Mouse (Mus musculus) cortical plate, adult 2 months (tissue): ENCODE measurements at regions not wholly inside any gene's neighbourhood (a gene's known extent, or its start where the extent isn't known, plus 50 kb on each side); places are given as distances from the start of the nearest gene placed in this dataset.

Experiments
- CTCF ChIP-seq: fragments of 200-500 bp; IDR thresholded peaks from 2 replicates; pipeline ENCODE4 v1.5.1; 2011; ENCODE audit warnings: mild to moderate bottlenecking, control low read depth, low read length; ENCODE audit not compliant: insufficient read depth; ENCODE audit errors: extremely low read depth
- POLR2A ChIP-seq: fragments of 200-500 bp; IDR thresholded peaks from 2 replicates; pipeline ENCODE4 v1.6.1; 2011; ENCODE audit warnings: mild to moderate bottlenecking, low read length, control low read depth; ENCODE audit not compliant: insufficient read depth; ENCODE audit errors: extremely low read depth

DNA sequence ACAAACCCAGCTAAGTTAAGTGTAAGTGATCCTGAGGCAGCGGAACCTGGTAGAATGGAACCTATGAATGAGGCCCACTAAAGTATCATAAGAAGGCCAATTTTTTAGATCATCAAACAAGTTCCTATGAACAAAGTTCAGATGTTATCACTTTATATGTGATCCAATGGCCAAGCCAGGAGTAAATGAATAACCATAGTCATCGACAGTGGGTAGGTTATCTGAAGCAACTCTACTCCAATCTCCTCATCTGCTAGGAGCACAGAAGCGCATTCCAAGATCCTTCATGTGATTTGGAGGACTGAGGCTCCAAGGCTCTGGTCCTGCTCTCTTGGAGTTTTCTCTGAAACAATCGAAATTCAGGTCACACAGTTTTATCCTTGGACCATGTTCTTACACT is 985.4 kb downstream of the Pcdh18 start:
- TF ChIP-seq POLR2A, result no peak
- no peak for TF ChIP-seq CTCF
